Mouse (Mus musculus): Measurements from ENCODE around the gene Plekhf1. TPM values are rescaled to one million over a fixed set of nuclear protein-coding genes. Genes with fewer than 3 reads are reported as not detected.

The Plekhf1 gene
- polyA plus RNA-seq, 1 experiment from 2014 or later, result 2.0 TPM

- no peaks in the 10 kb centered on the region; the same call in 1 of the 2 replicates for H3K36me3 ChIP-seq (ENCODE audit: control insufficient read depth, insufficient read depth, low read length)
- TF ChIP-seq CTCF (IDR thresholded peaks at IDR 0.05; ENCODE audit: low read depth), result peak; percentile 61
- TF ChIP-seq EP300 (optimal IDR thresholded peaks at IDR 0.05), result no peak
- DNase-seq (ENCODE audit: low spot score) (no peak), ATAC-seq (ENCODE audit: low FRiP score, low TSS enrichment) (no peak)
- H3K4me2 ChIP-seq (replicated peaks; ENCODE audit: low read depth), result no peak overlapping the region
- 45% methylated on average over 10 of the region's 10 CpGs for WGBS
- no peaks in the 10 kb centered on the region for H3K9me3 ChIP-seq (ENCODE audit: control insufficient read depth, low read length)
- no peaks in the 10 kb centered on the region for H3K4me1 ChIP-seq (replicated peaks; ENCODE audit: control insufficient read depth, insufficient read depth)
- no peak overlapping the region for H3K4me3 ChIP-seq (ENCODE audit: low read depth, low read length)
- H3K27ac ChIP-seq (replicated peaks), result no peak overlapping the region
- no peak overlapping the region for H3K9ac ChIP-seq (ENCODE audit: low read length)
- H3K27me3 ChIP-seq (ENCODE audit: control insufficient read depth, insufficient read depth, low read length), result no peaks in the 10 kb centered on the region
Observed at GRCm38 (mm10) chr7:38191571-38191970, 36.2 kb downstream of the Plekhf1 start.

- 75% methylated on average over 8 of the region's 8 CpGs for WGBS
Observed at GRCm38 (mm10) chr7:38191146-38191545, 36.7 kb downstream of the Plekhf1 start.

GRCm38 (mm10) chr7:38190056-38190835, 37.6 kb downstream of the Plekhf1 start:
- 89% methylated on average over 8 of the region's 8 CpGs for WGBS
- no peaks in the 10 kb centered on the region for H3K4me1 ChIP-seq (replicated peaks; ENCODE audit: control insufficient read depth, insufficient read depth)
- ATAC-seq (ENCODE audit: low FRiP score, low TSS enrichment), result no peak

More at GRCm38 (mm10) chr7:38191146-38191545, 36.7 kb downstream of the Plekhf1 start:
- Histone ChIP-seq H3K4me2 (replicated peaks; ENCODE audit: low read depth) (no peak overlapping the region), H3K36me3 (ENCODE audit: control insufficient read depth, insufficient read depth, low read length) (no peaks in the 10 kb centered on the region; the same call in 1 of the 2 replicates), H3K9me3 (ENCODE audit: control insufficient read depth, low read length) (no peaks in the 10 kb centered on the region), H3K27me3 (ENCODE audit: control insufficient read depth, insufficient read depth, low read length) (no peaks in the 10 kb centered on the region), H3K9ac (ENCODE audit: low read length) (no peak overlapping the region), H3K4me1 (replicated peaks; ENCODE audit: control insufficient read depth, insufficient read depth) (no peaks in the 10 kb centered on the region), H3K4me3 (ENCODE audit: low read depth, low read length) (no peak overlapping the region), H3K27ac (replicated peaks) (no peak overlapping the region)
- DNase-seq (ENCODE audit: low spot score) (no peak), ATAC-seq (ENCODE audit: low FRiP score, low TSS enrichment) (no peak)
- TF ChIP-seq CTCF (IDR thresholded peaks at IDR 0.05; ENCODE audit: low read depth), result no peak
- no peak for TF ChIP-seq EP300 (optimal IDR thresholded peaks at IDR 0.05)

DNA sequence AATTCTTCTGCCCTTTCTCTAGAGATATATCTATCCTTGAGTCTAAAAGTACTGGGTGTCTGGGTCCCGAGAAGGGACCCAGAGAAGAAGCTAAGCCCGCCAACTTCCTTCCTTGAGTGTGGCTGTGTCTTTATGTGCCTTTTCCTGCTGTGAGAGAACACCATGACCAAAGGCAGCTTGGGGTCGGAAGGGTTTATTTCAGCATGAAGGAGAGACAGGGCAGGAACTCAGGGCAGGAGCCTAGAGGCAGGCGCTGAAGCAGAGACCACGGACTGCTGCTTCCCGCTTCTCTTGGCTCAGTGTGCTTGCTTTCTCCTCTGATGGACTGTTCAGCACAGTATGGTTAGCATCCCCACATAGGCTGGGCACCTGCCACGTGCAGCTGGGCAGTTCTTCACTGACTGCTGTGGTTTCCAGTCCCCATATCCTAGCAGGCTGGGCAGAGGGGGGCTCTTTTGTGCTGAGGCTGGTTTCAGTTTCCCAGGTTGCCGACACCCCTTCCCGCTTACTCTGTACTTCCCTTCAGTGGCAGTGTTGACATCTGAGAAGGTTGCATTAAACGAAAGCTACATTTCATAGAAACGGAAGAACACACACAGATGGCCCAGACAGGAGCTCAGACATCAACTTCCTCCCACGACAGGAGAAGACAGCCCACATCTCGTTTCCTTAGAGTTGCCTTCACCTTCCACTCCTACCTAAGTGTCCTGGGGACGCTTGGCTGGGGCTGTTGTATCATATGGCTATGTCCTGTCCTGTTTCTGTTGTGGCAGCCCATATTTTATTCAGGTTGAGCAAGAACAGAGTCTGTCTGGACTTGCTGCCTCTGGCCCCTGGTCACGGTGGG, 38.5 kb downstream of the Plekhf1 start:
- Histone ChIP-seq H3K4me2 (replicated peaks; ENCODE audit: low read depth) (no peak overlapping the region), H3K9ac (ENCODE audit: low read length) (no peak overlapping the region), H3K4me3 (ENCODE audit: low read depth, low read length) (no peak overlapping the region), H3K4me1 (replicated peaks; ENCODE audit: control insufficient read depth, insufficient read depth) (no peaks in the 10 kb centered on the region), H3K27me3 (ENCODE audit: control insufficient read depth, insufficient read depth, low read length) (no peaks in the 10 kb centered on the region), H3K27ac (replicated peaks) (no peak overlapping the region; the same call in 1 of the 2 replicates), H3K9me3 (ENCODE audit: control insufficient read depth, low read length) (no peaks in the 10 kb centered on the region), H3K36me3 (ENCODE audit: control insufficient read depth, insufficient read depth, low read length) (no peaks in the 10 kb centered on the region)
- WGBS, result 68% methylated on average over 15 of the region's 15 CpGs
- TF ChIP-seq EP300 (optimal IDR thresholded peaks at IDR 0.05) (no peak), CTCF (IDR thresholded peaks at IDR 0.05; ENCODE audit: low read depth) (no peak)
- DNase-seq (ENCODE audit: low spot score), result no peak
- ATAC-seq (ENCODE audit: low FRiP score, low TSS enrichment), result 0 out of 2 replicates have a peak, but pooled peaks have one; percentile 50

More at GRCm38 (mm10) chr7:38190056-38190835, 37.6 kb downstream of the Plekhf1 start:
- Histone ChIP-seq H3K36me3 (ENCODE audit: control insufficient read depth, insufficient read depth, low read length) (no peaks in the 10 kb centered on the region), H3K27me3 (ENCODE audit: control insufficient read depth, insufficient read depth, low read length) (no peaks in the 10 kb centered on the region), H3K4me2 (replicated peaks; ENCODE audit: low read depth) (no peak overlapping the region), H3K27ac (replicated peaks) (no peak overlapping the region), H3K9me3 (ENCODE audit: control insufficient read depth, low read length) (no peaks in the 10 kb centered on the region), H3K9ac (ENCODE audit: low read length) (no peak overlapping the region), H3K4me3 (ENCODE audit: low read depth, low read length) (no peak overlapping the region)
- TF ChIP-seq EP300 (optimal IDR thresholded peaks at IDR 0.05) (no peak), CTCF (IDR thresholded peaks at IDR 0.05; ENCODE audit: low read depth) (peak; percentile 45)
- DNase-seq (ENCODE audit: low spot score), result no peak

GRCm38 (mm10) chr7:38188281-38189075, 39.3 kb downstream of the Plekhf1 start:
- ATAC-seq (ENCODE audit: low FRiP score, low TSS enrichment) (no peak), DNase-seq (ENCODE audit: low spot score) (no peak)
- Histone ChIP-seq H3K9me3 (ENCODE audit: control insufficient read depth, low read length) (no peaks in the 10 kb centered on the region), H3K27ac (replicated peaks) (no peak overlapping the region), H3K9ac (ENCODE audit: low read length) (no peak overlapping the region), H3K36me3 (ENCODE audit: control insufficient read depth, insufficient read depth, low read length) (no peaks in the 10 kb centered on the region), H3K4me1 (replicated peaks; ENCODE audit: control insufficient read depth, insufficient read depth) (no peaks in the 10 kb centered on the region; the same call in 1 of the 2 replicates), H3K4me3 (ENCODE audit: low read depth, low read length) (no peak overlapping the region), H3K4me2 (replicated peaks; ENCODE audit: low read depth) (no peak overlapping the region), H3K27me3 (ENCODE audit: control insufficient read depth, insufficient read depth, low read length) (no peaks in the 10 kb centered on the region)
- TF ChIP-seq EP300 (optimal IDR thresholded peaks at IDR 0.05), result no peak
- no peak for TF ChIP-seq CTCF (IDR thresholded peaks at IDR 0.05; ENCODE audit: low read depth)
- WGBS, result 84% methylated on average over 8 of the region's 8 CpGs

Measured in stomach, postnatal 0 days (tissue).